Mouse (Mus musculus) adrenal gland, postnatal 0 days (tissue): ENCODE measurements around the gene Cmss1. TPM values are rescaled to one million over a fixed set of nuclear protein-coding genes. Genes with fewer than 3 reads are reported as not detected.

ENCODE experiments used
- polyA plus RNA-seq: library from polyadenylated mRNA; unstranded; fragments of >200 nt; fragmentation: Nextera tagmentation; extraction: Ambion mirVana; gene quantifications from 2 replicates; pipeline ENCODE4 v1.2.1, GENCODE M21; 2015

The Cmss1 gene
- 42.4 and 48.1 TPM in 2 replicates for polyA plus RNA-seq

GRCm38 (mm10) chr16:57606444-57607227, at the start of gene Cmss1:
Cmss1 (minus strand) TSS chr16:57606864.

GRCm38 (mm10) chr16:57352751-57353150, 253.9 kb downstream of the Cmss1 start, which contains the start of gene Filip1l:
Filip1l (plus strand) TSS chr16:57353093.

GRCm38 (mm10) chr16:57292765-57293164, 313.9 kb downstream of the Cmss1 start, which contains the start of gene Tmem30c:
Tmem30c (minus strand) TSS chr16:57292865.

Other genes with a start within 250 kb of the Cmss1 start
- gene Col8a1, start 147.9 kb upstream of the Cmss1 start, polyA plus RNA-seq: 9.1 and 12.1 TPM in 2 replicates